Mouse (Mus musculus) G1E-ER4 (cell line): ENCODE measurements around the gene Mef2a. TPM values are rescaled to one million over a fixed set of nuclear protein-coding genes. Genes with fewer than 3 reads are reported as not detected.

Source experiments
- GATA1 ChIP-seq: IDR thresholded peaks from one replicate; pipeline ENCODE4 v1.8.0; 2012; ENCODE audit warnings: low read length, inconsistent platforms
- polyA plus RNA-seq: library from polyadenylated mRNA; stranded (reverse); fragments of >175 nt; gene quantifications from 2 replicates; pipeline ENCODE4 v1.2.3, GENCODE M21; 2012

Gene Mef2a
- polyA plus RNA-seq, 1 experiment, result 9.1 TPM

- no peak for TF ChIP-seq GATA1
Measured at GRCm38 (mm10) chr7:67210004-67210833, 162.4 kb downstream of the Mef2a start.

GRCm38 (mm10) chr7:67208317-67208716 lies 164.3 kb downstream of the Mef2a start:
- TF ChIP-seq GATA1, result no peak

GRCm38 (mm10) chr7:67207701-67208100 lies 165.0 kb downstream of the Mef2a start:
- no peak for TF ChIP-seq GATA1

- TF ChIP-seq GATA1, result no peak
Measured at GRCm38 (mm10) chr7:67206496-67206895, 166.2 kb downstream of the Mef2a start.

GRCm38 (mm10) chr7:67205734-67206425 lies 166.8 kb downstream of the Mef2a start:
- no peak for TF ChIP-seq GATA1

GRCm38 (mm10) chr7:67203625-67204024 lies 169.0 kb downstream of the Mef2a start:
- no peak for TF ChIP-seq GATA1

GRCm38 (mm10) chr7:67199412-67199811 lies 173.2 kb downstream of the Mef2a start:
- TF ChIP-seq GATA1, result no peak

- no peak for TF ChIP-seq GATA1
Measured at GRCm38 (mm10) chr7:67183786-67184185, 188.9 kb downstream of the Mef2a start.

Other genes with a start within 250 kb of the Mef2a start
- 2.0 and 2.2 TPM in 2 replicates for gene Lysmd4, start 150.3 kb downstream of the Mef2a start, polyA plus RNA-seq